In the genomic region with DNA sequence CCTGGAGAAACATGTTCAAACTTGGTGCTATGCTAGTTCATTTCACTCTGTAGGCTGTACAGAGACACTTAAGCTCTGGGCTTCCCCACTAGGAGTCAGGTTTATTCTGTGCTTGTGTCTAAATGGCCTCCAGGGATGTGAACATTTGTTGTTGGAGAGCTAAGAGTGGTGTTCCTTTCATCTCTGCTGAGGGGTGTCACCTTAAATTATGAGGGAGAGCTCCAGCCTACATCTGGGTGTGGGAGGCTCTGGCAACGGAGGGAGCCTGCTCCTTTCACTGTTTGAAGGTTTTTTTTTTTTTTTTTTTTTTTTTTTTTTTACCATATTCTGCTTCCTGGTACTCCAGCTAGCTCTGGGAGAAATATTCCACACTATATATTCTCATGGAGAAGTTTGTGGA, we compare ENCODE assay signal across 32 mouse cellular contexts.
DNase-seq lines count a peak whose midpoint lies in the region; ATAC-seq and TF ChIP-seq lines count a peak whose summit lies in the region.
"Had no signal": no experiment of that assay in that cellular context is flagged by ENCODE, and none has a peak within 500 bp of the region (broad histone marks: within the 10 kb centered on the region; RNA-seq: fewer than 3 reads in every experiment).

No protein-coding gene starts in this region.

- H3K4me2 ChIP-seq in kidney, embryonic 14.5 days (replicated peaks; ENCODE audit: low read depth, low read length): no peak overlapping the region
- no peak overlapping the region for H3K4me2 ChIP-seq in kidney, postnatal 0 days (ENCODE audit: low read length)
- H3K4me2 ChIP-seq: embryonic facial prominence, embryonic 12.5 days; forebrain, embryonic 12.5 days; forebrain, embryonic 15.5 days; heart, embryonic 11.5 days; hindbrain, embryonic 14.5 days had no signal

- H3K9ac ChIP-seq in kidney, embryonic 14.5 days (ENCODE audit: low read depth, low read length): no peak overlapping the region
- no peak overlapping the region for H3K9ac ChIP-seq in kidney, postnatal 0 days (ENCODE audit: low read depth, low read length)
- H3K9ac ChIP-seq: embryonic facial prominence, embryonic 12.5 days; forebrain, embryonic 12.5 days; forebrain, embryonic 15.5 days; hindbrain, embryonic 14.5 days had no signal

- no peaks in the 10 kb centered on the region for H3K9me3 ChIP-seq in kidney, embryonic 14.5 days (ENCODE audit: control insufficient read depth, low read length)
- no peaks in the 10 kb centered on the region for H3K9me3 ChIP-seq in kidney, postnatal 0 days (replicated peaks; ENCODE audit: low read length)
- H3K9me3 ChIP-seq: embryonic facial prominence, embryonic 12.5 days; forebrain, embryonic 12.5 days; forebrain, embryonic 15.5 days; hindbrain, embryonic 10.5 days had no signal

- DNase-seq in frontal cortex, postnatal 36 days (ENCODE audit: low spot score in 2 of 2): no peak
- DNase-seq in kidney, postnatal 36 days: no peak
- DNase-seq in kidney, postnatal 0 days (ENCODE audit: low spot score): peak; percentile 48
- no peak for DNase-seq in kidney, postnatal 25 days
- DNase-seq in brain, adult 2 months (ENCODE audit: low read depth, low spot score): peak; percentile 30
- DNase-seq in adrenal gland, postnatal 4 days (ENCODE audit: low spot score in 2 of 2): no peak
- DNase-seq: adrenal gland, postnatal 10 days; adrenal gland, postnatal 36 days; B cell, adult 2 months; cerebellum, adult 11-12 months; cerebellum, adult 8-10 months; cerebellum, postnatal 10 days; cerebellum, postnatal 36 days; embryo, embryonic 11 days; gastrocnemius, adult 2 months; gastrocnemius, postnatal 14 days; heart, adult 2 months had no signal

- ATAC-seq in frontal cortex, adult (ENCODE audit: low TSS enrichment): peak; percentile 57; the same call in 1 of the 2 replicates
- peak; percentile 77; the same call in 1 of the 2 replicates for ATAC-seq in kidney, embryonic 14.5 days (ENCODE audit: low FRiP score, low TSS enrichment)
- no peak for ATAC-seq in kidney, postnatal 0 days (replicated peaks; ENCODE audit: low FRiP score, low read depth)
- ATAC-seq: forebrain, embryonic 15.5 days; hindbrain, postnatal 0 days; inflammation-experienced regulatory T-cells, adult 6 months; intestine, embryonic 16.5 days; Patski had no signal

- no peak overlapping the region for H3K4me3 ChIP-seq in kidney, embryonic 14.5 days (ENCODE audit: low read length)
- no peak overlapping the region for H3K4me3 ChIP-seq in kidney, postnatal 0 days (replicated peaks; ENCODE audit: low read depth, low read length)
- H3K4me3 ChIP-seq: embryonic facial prominence, embryonic 12.5 days; erythroblast, embryonic 14.5 days; forebrain, embryonic 12.5 days; forebrain, embryonic 15.5 days; gastrocnemius, adult 2 months; heart, adult 2 months; hindbrain, embryonic 10.5 days had no signal

- WGBS in kidney, embryonic 14.5 days: 7% methylated on average over 1 of the region's 1 CpGs
- 7% methylated on average over 1 of the region's 1 CpGs for WGBS in kidney, postnatal 0 days

- no peaks in the 10 kb centered on the region for H3K27me3 ChIP-seq in kidney, embryonic 14.5 days (ENCODE audit: control insufficient read depth, insufficient read depth, low read length)
- H3K27me3 ChIP-seq in kidney, postnatal 0 days (ENCODE audit: insufficient read depth, low read length): no peaks in the 10 kb centered on the region
- H3K27me3 ChIP-seq: CH12.LX; embryonic facial prominence, embryonic 12.5 days; forebrain, embryonic 12.5 days; forebrain, embryonic 15.5 days had no signal

- H3K4me1 ChIP-seq in kidney, embryonic 14.5 days (ENCODE audit: control insufficient read depth, insufficient read depth, low read length): peaks cover 4% of the 10 kb centered on the region; the same call in 1 of the 2 replicates
- no peaks in the 10 kb centered on the region for H3K4me1 ChIP-seq in kidney, postnatal 0 days (replicated peaks; ENCODE audit: insufficient read depth, low read length)

- no peak for TF ChIP-seq CTCF in kidney, postnatal 0 days (IDR thresholded peaks at IDR 0.05; ENCODE audit: low read depth)

- H3K27ac ChIP-seq in kidney, embryonic 14.5 days (ENCODE audit: low read depth, low read length): no peak overlapping the region
- H3K27ac ChIP-seq in kidney, postnatal 0 days: no peak overlapping the region
- H3K27ac ChIP-seq: embryonic facial prominence, embryonic 12.5 days; forebrain, embryonic 12.5 days; forebrain, embryonic 15.5 days; gastrocnemius, adult 2 months; heart, adult 2 months; hindbrain, embryonic 10.5 days; hindbrain, embryonic 14.5 days; hindbrain, postnatal 0 days had no signal

- H3K36me3 ChIP-seq in kidney, embryonic 14.5 days (ENCODE audit: control insufficient read depth, insufficient read depth, low read length): no peaks in the 10 kb centered on the region
- H3K36me3 ChIP-seq in kidney, postnatal 0 days (ENCODE audit: insufficient read depth, low read length): no peaks in the 10 kb centered on the region
- H3K36me3 ChIP-seq: embryonic facial prominence, embryonic 12.5 days; forebrain, embryonic 12.5 days; forebrain, embryonic 15.5 days; G1E; hindbrain, embryonic 10.5 days had no signal

Comparison
In these comparisons a context has a peak if more than half of its experiments do, and no peak if none do; other contexts are left out.
1. DNase-seq: peak in kidney, postnatal 0 days (single experiment) and brain, adult 2 months (single experiment); none in frontal cortex, postnatal 36 days (0 of 2), kidney, postnatal 36 days (0 of 2), kidney, postnatal 25 days (0 of 2) and adrenal gland, postnatal 4 days (0 of 2).